Mouse (Mus musculus): ENCODE data around the gene Smarcd1.

- TF ChIP-seq CTCF (IDR thresholded peaks at IDR 0.05; ENCODE audit: low read depth, low read length): no peak
- TF ChIP-seq GATA1 (IDR thresholded peaks at IDR 0.05; ENCODE audit: borderline replicate concordance, low read length): no peak
- no peak for TF ChIP-seq TAL1 (conservative IDR thresholded peaks at IDR 0.05; ENCODE audit: low read depth, low read length)
- TF ChIP-seq POLR2AphosphoS5 (IDR thresholded peaks at IDR 0.05; ENCODE audit: insufficient replicate concordance, low read depth, low read length): no peak
- no peak for TF ChIP-seq GATA2 (IDR thresholded peaks at IDR 0.05; ENCODE audit: borderline replicate concordance, low read depth, low read length)
Observed at GRCm38 (mm10) chr15:99708176-99708575, 6.2 kb downstream of the Smarcd1 start.
